Mouse (Mus musculus): ENCODE measurements around the gene Smndc1.

Gene Smndc1

DNA sequence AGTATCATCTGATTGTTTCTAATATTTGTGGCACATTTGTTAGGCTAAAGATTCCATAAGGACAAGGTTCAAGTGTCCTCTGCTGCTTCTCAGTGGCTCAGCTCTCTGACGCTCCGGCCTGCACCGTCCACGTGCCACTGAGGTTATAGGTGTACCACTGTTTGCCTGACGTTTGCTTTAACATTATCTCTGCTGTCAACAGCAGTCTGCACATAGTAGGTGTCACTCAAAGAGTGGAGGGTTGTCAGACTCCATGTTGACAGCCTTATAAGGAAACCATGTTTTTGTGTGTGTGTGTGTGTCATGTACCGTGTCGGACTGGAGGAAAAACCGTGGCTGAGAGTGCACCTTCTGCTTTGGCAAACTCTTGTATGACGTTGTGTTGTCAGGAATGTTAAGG lies 55.1 kb downstream of the Smndc1 start:
- no peak for DNase-seq

GRCm38 (mm10) chr19:53333730-53334129 lies 56.6 kb downstream of the Smndc1 start:
- DNase-seq = no peak

GRCm38 (mm10) chr19:53331882-53332500 lies 58.4 kb downstream of the Smndc1 start:
- no peak for DNase-seq

DNA sequence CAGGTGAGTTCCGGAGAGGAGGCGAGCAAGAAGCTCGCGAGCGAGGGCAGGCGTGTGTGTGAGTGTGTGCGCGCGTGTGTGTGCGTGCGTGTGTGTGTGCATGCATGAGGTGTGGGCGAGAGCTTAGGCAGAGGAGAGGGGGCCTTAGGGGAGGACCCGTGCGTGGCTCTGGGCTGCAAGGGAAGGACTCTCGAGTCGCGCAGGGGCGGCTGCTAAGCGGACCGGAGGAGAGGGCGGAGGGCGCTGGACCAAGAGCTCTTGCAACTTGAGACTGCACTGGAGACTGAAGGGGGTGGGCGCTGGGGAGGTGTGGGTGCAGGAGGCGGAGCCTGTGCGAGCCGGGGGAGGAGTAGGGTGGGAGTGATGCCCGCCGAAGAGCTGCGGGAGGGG lies 60.4 kb downstream of the Smndc1 start:
- DNase-seq = peak; percentile 88
